Mouse (Mus musculus) stomach, postnatal 0 days (tissue): ENCODE results near the gene Neil1.

Experiments
- CTCF ChIP-seq: IDR thresholded peaks from 2 replicates; pipeline ENCODE4 v1.5.1; 2016; ENCODE audit warnings: antibody characterized with exemption, low read depth, mild to moderate bottlenecking, moderate library complexity
- EP300 ChIP-seq: optimal IDR thresholded peaks from 2 replicates; pipeline ENCODE3; 2016; ENCODE audit warnings: antibody characterized with exemption

- TF ChIP-seq CTCF (peak; percentile 90), EP300 (peak; percentile 25)
Observed at GRCm38 (mm10) chr9:57130577-57131433, 17.3 kb downstream of the Neil1 start, which contains the start of gene Man2c1.
